Mouse (Mus musculus) CH12.LX (cell line): ENCODE measurements around the gene Fam214a. TPM values are rescaled to one million over a fixed set of nuclear protein-coding genes. Genes with fewer than 3 reads are reported as not detected.

ENCODE experiments used
- DNase-seq: peaks from one replicate; pipeline ENCODE4 v3.0.0-alpha.2; 2013; ENCODE audit errors: extremely low read depth
- H3K27ac ChIP-seq: 2 replicates; pipeline ENCODE4 v1.5.1; 2012; ENCODE audit warnings: low read depth, mild to moderate bottlenecking, control low read depth, moderate library complexity; ENCODE audit not compliant: insufficient read depth
- H3K27me3 ChIP-seq: replicated peaks from 2 replicates; pipeline ENCODE3; 2012; ENCODE audit warnings: inconsistent platforms
- H3K36me3 ChIP-seq, 2 experiments: replicated peaks in 1 of 2; 2 replicates each; pipeline versions ENCODE3 to v1.6.1; 2012; ENCODE audit warnings: inconsistent platforms in 1 of 2, low read length in 1 of 2, mild to moderate bottlenecking in 1 of 2, mixed read lengths in 1 of 2, moderate library complexity in 1 of 2; ENCODE audit not compliant: control insufficient read depth in 1 of 2, insufficient read depth in 1 of 2
- H3K4me1 ChIP-seq, 2 experiments: 2 replicates each; pipeline ENCODE4 v1.6.1; 2012; ENCODE audit warnings: inconsistent platforms in 1 of 2, moderate library complexity in 1 of 2; ENCODE audit not compliant: insufficient read depth in 2 of 2, control insufficient read depth in 1 of 2
- H3K4me2 ChIP-seq: 2 replicates; pipeline ENCODE4 v1.6.1; 2012; ENCODE audit warnings: low read depth, mild to moderate bottlenecking, control low read depth; ENCODE audit not compliant: poor library complexity, insufficient read depth, severe bottlenecking
- H3K4me3 ChIP-seq, 3 experiments: fragments of 150-350 bp in 1 of 3; sonication (generic) in 1 of 3; replicated peaks in 1 of 3; 2 replicates each; pipeline versions ENCODE3 to v1.5.1; 2011 to 2012; ENCODE audit warnings: low read depth in 2 of 3, low read length in 2 of 3, mild to moderate bottlenecking in 2 of 3, moderate library complexity in 2 of 3, control low read depth in 1 of 3, improper control_type of control experiment in 1 of 3, inconsistent platforms in 1 of 3, mixed read lengths in 1 of 3; ENCODE audit not compliant: poor library complexity in 1 of 3
- H3K79me2 ChIP-seq: replicated peaks from 2 replicates; pipeline ENCODE4 v1.6.1; 2012; ENCODE audit warnings: mild to moderate bottlenecking, moderate library complexity; ENCODE audit not compliant: control insufficient read depth, poor library complexity, insufficient read depth, severe bottlenecking; ENCODE audit errors: extremely low read depth
- H3K9ac ChIP-seq: 2 replicates; pipeline ENCODE4 v1.6.1; 2012; ENCODE audit warnings: low read depth, mild to moderate bottlenecking, control low read depth, moderate library complexity; ENCODE audit not compliant: insufficient read depth
- H3K9me3 ChIP-seq: replicated peaks from 2 replicates; pipeline ENCODE3; 2012; ENCODE audit warnings: low read length, inconsistent platforms, mixed read lengths
- BHLHE40 ChIP-seq: IDR thresholded peaks from 2 replicates; pipeline ENCODE4 v1.6.1; 2011; ENCODE audit warnings: mild to moderate bottlenecking, low read depth, low read length, improper control_type of control experiment
- CHD1 ChIP-seq: IDR thresholded peaks from 2 replicates; pipeline ENCODE4 v1.6.1; 2012; ENCODE audit warnings: low read depth, low read length, improper control_type of control experiment, inconsistent platforms
- CHD2 ChIP-seq: IDR thresholded peaks from 2 replicates; pipeline ENCODE4 v1.6.1; 2011; ENCODE audit warnings: low read length, improper control_type of control experiment
- CTCF ChIP-seq, 2 experiments: IDR thresholded peaks in 1 of 2; conservative IDR thresholded peaks in 1 of 2; 2 replicates each; pipeline ENCODE4 v1.5.1; 2011 to 2012; ENCODE audit warnings: low read depth in 2 of 2, low read length in 2 of 2, improper control_type of control experiment in 1 of 2, inconsistent platforms in 1 of 2, mild to moderate bottlenecking in 1 of 2, moderate library complexity in 1 of 2
- ELF1 ChIP-seq: IDR thresholded peaks from 2 replicates; pipeline ENCODE4 v1.6.1; 2014; ENCODE audit warnings: low read depth, mild to moderate bottlenecking, inconsistent platforms, low read length, improper control_type of control experiment
- EP300 ChIP-seq: IDR thresholded peaks from 2 replicates; pipeline ENCODE4 v1.6.1; 2011; ENCODE audit warnings: low read length, improper control_type of control experiment
- ETS1 ChIP-seq: conservative IDR thresholded peaks from 2 replicates; pipeline ENCODE4 v1.6.1; 2012; ENCODE audit warnings: low read depth, mild to moderate bottlenecking, inconsistent platforms, low read length, improper control_type of control experiment, moderate library complexity
- GABPA ChIP-seq: IDR thresholded peaks from 2 replicates; pipeline ENCODE4 v1.6.1; 2012; ENCODE audit warnings: low read depth, low read length, improper control_type of control experiment, inconsistent platforms; ENCODE audit not compliant: insufficient replicate concordance
- HCFC1 ChIP-seq: IDR thresholded peaks from 2 replicates; pipeline ENCODE4 v1.6.1; 2012; ENCODE audit warnings: low read depth, mild to moderate bottlenecking, inconsistent platforms, low read length, improper control_type of control experiment
- IRF4 ChIP-seq: IDR thresholded peaks from 2 replicates; pipeline ENCODE4 v1.6.1; 2014; ENCODE audit warnings: low read depth, mild to moderate bottlenecking, inconsistent platforms, low read length, improper control_type of control experiment
- KAT2A ChIP-seq: IDR thresholded peaks from 2 replicates; pipeline ENCODE4 v1.6.1; 2012; ENCODE audit warnings: low read length, improper control_type of control experiment, inconsistent platforms; ENCODE audit not compliant: insufficient replicate concordance
- MAFK ChIP-seq: IDR thresholded peaks from 2 replicates; pipeline ENCODE4 v1.6.1; 2011; ENCODE audit warnings: low read length, improper control_type of control experiment; ENCODE audit not compliant: insufficient replicate concordance
- MAZ ChIP-seq: IDR thresholded peaks from 2 replicates; pipeline ENCODE4 v1.6.1; 2012; ENCODE audit warnings: low read depth, mild to moderate bottlenecking, inconsistent platforms, low read length, improper control_type of control experiment, moderate library complexity
- MEF2A ChIP-seq: IDR thresholded peaks from 2 replicates; pipeline ENCODE4 v1.6.1; 2014; ENCODE audit warnings: low read depth, mild to moderate bottlenecking, inconsistent platforms, low read length, improper control_type of control experiment, borderline replicate concordance
- PAX5 ChIP-seq: IDR thresholded peaks from 2 replicates; pipeline ENCODE4 v1.6.1; 2012; ENCODE audit warnings: low read length, inconsistent platforms, mixed read lengths
- POLR2A ChIP-seq: IDR thresholded peaks from 2 replicates; pipeline ENCODE4 v1.6.1; 2011; ENCODE audit warnings: low read depth, mild to moderate bottlenecking, improper control_type of control experiment, low read length
- RAD21 ChIP-seq: IDR thresholded peaks from 2 replicates; pipeline ENCODE4 v1.6.1; 2011; ENCODE audit warnings: low read depth, mild to moderate bottlenecking, low read length, improper control_type of control experiment, moderate library complexity
- TBP ChIP-seq: conservative IDR thresholded peaks from 2 replicates; pipeline ENCODE4 v1.6.1; 2011; ENCODE audit warnings: low read depth, low read length, improper control_type of control experiment
- TCF12 ChIP-seq: IDR thresholded peaks from 2 replicates; pipeline ENCODE4 v1.6.1; 2014; ENCODE audit warnings: low read depth, mild to moderate bottlenecking, inconsistent platforms, low read length, improper control_type of control experiment
- USF1 ChIP-seq: IDR thresholded peaks from 2 replicates; pipeline ENCODE4 v1.6.1; 2014; ENCODE audit warnings: low read depth, mild to moderate bottlenecking, inconsistent platforms, low read length, improper control_type of control experiment
- USF2 ChIP-seq: conservative IDR thresholded peaks from 2 replicates; pipeline ENCODE4 v1.6.1; 2011; ENCODE audit warnings: low read depth, low read length, improper control_type of control experiment
- ZC3H11A ChIP-seq: IDR thresholded peaks from 2 replicates; pipeline ENCODE4 v1.6.1; 2012; ENCODE audit warnings: low read depth, mild to moderate bottlenecking, inconsistent platforms, low read length, improper control_type of control experiment
- ZMIZ1 ChIP-seq: IDR thresholded peaks from 2 replicates; pipeline ENCODE4 v1.6.1; 2012; ENCODE audit warnings: low read depth, mild to moderate bottlenecking, inconsistent platforms, low read length, improper control_type of control experiment
- ZNF384 ChIP-seq: IDR thresholded peaks from 2 replicates; pipeline ENCODE4 v1.6.1; 2012; ENCODE audit warnings: low read depth, low read length, improper control_type of control experiment, inconsistent platforms
- dilution Hi-C: fragments of 300-500 bp; cut with MboI; formaldehyde crosslinking; loops from 2 replicates; pipeline ENCODE4 v1.14.3; 2020; ENCODE audit warnings: low sequenced_read_pairs; ENCODE audit not compliant: extremely low pct_unique_long_range_greater_than_20kb, extremely low pct_ligation_motif_present
- in situ Hi-C: fragments of 300-500 bp; cut with MboI; formaldehyde crosslinking; loops from 3 replicates; pipeline ENCODE4 v1.14.3; 2019; ENCODE audit warnings: low sequenced_read_pairs, low pct_ligation_motif_present, low pct_unique_long_range_greater_than_20kb, mixed read lengths
- polyA plus RNA-seq: library from polyadenylated mRNA; unstranded; fragments of >175 nt; gene quantifications from 2 replicates; pipeline ENCODE4 v1.2.1, GENCODE M21; 2012; ENCODE audit warnings: low read depth; ENCODE audit not compliant: insufficient read length
- total RNA-seq, 2 experiments: library from RNA; depleted of rRNA; stranded (reverse); fragments of 300-350 nt in 1 of 2; fragments of >200 nt in 1 of 2; gene quantifications; 2 replicates each; pipeline ENCODE4 v1.2.3; 2012 to 2014

The Fam214a gene
- total and polyA plus RNA-seq, 3 experiments, result 6.2 to 8.6 (median 7.0) TPM

DNA sequence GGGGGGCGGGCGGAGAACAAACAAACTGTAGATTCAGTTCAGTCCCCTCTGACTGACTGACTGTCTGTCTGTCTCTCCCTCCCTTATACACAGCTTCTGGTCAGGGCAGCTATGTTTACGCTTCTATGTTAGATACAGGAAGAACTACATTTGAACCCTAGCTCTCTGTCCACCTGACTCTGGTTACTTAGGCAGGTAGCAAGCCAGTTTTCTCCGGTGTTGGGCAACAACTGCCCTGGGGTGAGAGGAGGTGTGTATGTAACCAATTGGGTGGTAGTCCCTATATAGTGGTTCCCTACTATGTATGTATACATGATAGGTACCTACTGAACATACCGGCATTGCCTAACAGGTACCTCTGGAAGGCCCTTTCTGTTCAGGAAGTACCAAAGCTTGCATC lies 20.1 kb downstream of the Fam214a start:
- no peak for DNase-seq
- in situ Hi-C loops, result no loop called here
- Histone ChIP-seq H3K36me3 (peaks cover 0 to 3% of the 10 kb centered on the region in 2 experiments), H3K27ac (no peak overlapping the region), H3K4me3 (no peak overlapping the region), H3K79me2 (peaks cover 4% of the 10 kb centered on the region), H3K9me3 (no peaks in the 10 kb centered on the region), H3K9ac (no peak overlapping the region)
- no peak for TF ChIP-seq HCFC1
- no peak for TF ChIP-seq BHLHE40
- no peak for TF ChIP-seq KAT2A
- TF ChIP-seq CHD1, result no peak
- no peak for TF ChIP-seq CTCF (conservative IDR thresholded peaks at IDR 0.05 in 1 of 2, IDR thresholded peaks at IDR 0.05 in 1 of 2; ENCODE audit: low read depth in 2 of 2, low read length in 2 of 2)
- TF ChIP-seq TCF12, result no peak
- no peak for TF ChIP-seq ZNF384
- TF ChIP-seq CHD2, result no peak
- no peak for TF ChIP-seq ELF1
- no peak for TF ChIP-seq ZMIZ1
- TF ChIP-seq ZC3H11A, result no peak
- TF ChIP-seq, all 38 proteins: peak for 0
- no peaks in the 10 kb centered on the region for H3K27me3 ChIP-seq
- H3K4me2 ChIP-seq, result no peak overlapping the region
- dilution Hi-C loops, result no loop called here
- H3K4me1 ChIP-seq, result peaks cover 7 to 37% of the 10 kb centered on the region in 2 experiments

DNA sequence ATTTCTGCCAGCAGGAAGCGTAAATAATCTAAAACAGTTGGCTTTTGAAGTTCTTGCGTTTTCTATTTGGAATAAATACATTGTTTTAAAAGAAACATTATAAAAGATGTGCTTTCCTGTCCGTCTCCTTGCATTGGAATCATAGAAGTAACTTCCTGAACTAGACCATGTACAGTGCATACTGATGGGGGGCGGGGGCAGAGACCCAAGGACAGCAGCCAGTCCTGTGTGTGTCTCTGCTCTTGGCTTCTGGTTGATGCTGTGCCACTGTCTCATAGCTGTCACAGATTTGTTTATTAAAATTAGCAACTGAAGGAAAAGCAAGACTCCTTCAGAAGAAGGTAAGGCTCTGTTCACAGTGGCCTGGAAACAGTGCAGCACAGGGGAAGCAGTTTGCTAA lies 20.5 kb downstream of the Fam214a start:
- no peaks in the 10 kb centered on the region for H3K9me3 ChIP-seq
- TF ChIP-seq CHD1 (no peak), ELF1 (0 out of 2 replicates have a peak, but pooled peaks have one; percentile 52)
- dilution Hi-C loops, result no loop called here
- H3K4me3 ChIP-seq, result no peak overlapping the region
- H3K36me3 ChIP-seq, result peaks cover 0 to 5% of the 10 kb centered on the region in 2 experiments
- peaks cover 4% of the 10 kb centered on the region for H3K79me2 ChIP-seq
- in situ Hi-C loops, result no loop called here
- no peak overlapping the region for H3K9ac ChIP-seq
- peaks cover 7 to 37% of the 10 kb centered on the region in 2 experiments for H3K4me1 ChIP-seq
- H3K4me2 ChIP-seq, result no peak overlapping the region
- H3K27ac ChIP-seq, result no peak overlapping the region
- no peak for DNase-seq
- H3K27me3 ChIP-seq, result no peaks in the 10 kb centered on the region

DNA sequence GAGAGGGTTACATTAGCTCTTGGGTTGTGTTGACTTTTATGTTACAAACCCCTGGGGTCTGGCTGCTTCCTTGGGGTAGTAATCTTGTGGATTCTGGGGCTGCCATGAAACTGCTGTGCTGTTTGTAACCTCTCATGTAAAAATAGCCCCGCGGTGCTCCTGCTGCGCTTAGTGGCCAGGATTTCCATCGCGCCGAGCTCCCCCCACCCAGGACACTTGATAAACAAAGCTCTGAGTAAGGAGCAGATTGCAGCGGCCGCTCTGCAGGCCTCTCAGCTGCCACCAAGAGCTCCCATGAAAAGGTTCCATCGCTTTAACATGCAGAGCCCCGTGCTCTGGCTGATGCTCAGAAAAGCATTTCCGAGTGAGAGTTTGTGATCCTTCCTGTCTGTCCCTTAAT lies 22.1 kb downstream of the Fam214a start:
- in situ Hi-C loops (no loop called here), dilution Hi-C loops (no loop called here)
- Histone ChIP-seq H3K4me3 (no peak overlapping the region), H3K79me2 (peaks cover 4% of the 10 kb centered on the region), H3K4me2 (peak overlapping the region; percentile 94), H3K9ac (peak overlapping the region; percentile 57; the same call in 1 of the 2 replicates), H3K27me3 (no peaks in the 10 kb centered on the region), H3K4me1 (peaks cover 7 to 37% of the 10 kb centered on the region in 2 experiments), H3K27ac (peak overlapping the region; percentile 30; the same call in 1 of the 2 replicates), H3K36me3 (peaks cover 0 to 2% of the 10 kb centered on the region in 2 experiments), H3K9me3 (no peaks in the 10 kb centered on the region)
- DNase-seq, result no peak
- TF ChIP-seq EP300 (no peak), IRF4 (no peak), HCFC1 (no peak), KAT2A (no peak), GABPA (no peak), ZC3H11A (no peak), MAFK (no peak), TBP (no peak), RAD21 (no peak), MAZ (no peak), MEF2A (no peak), PAX5 (no peak), USF2 (no peak), CHD1 (no peak), ELF1 (no peak), USF1 (no peak), ETS1 (no peak), POLR2A (no peak)
